Mouse (Mus musculus) E14TG2a.4 (cell line): ENCODE data around the gene Plcxd2.

ENCODE experiments used
- H3K27me3 ChIP-seq: 2 replicates; pipeline ENCODE4 v1.6.1; 2014; ENCODE audit warnings: low read length, control low read depth; ENCODE audit not compliant: insufficient read depth
- H3K36me3 ChIP-seq: 2 replicates; pipeline ENCODE4 v1.6.1; 2014; ENCODE audit warnings: low read length, control low read depth; ENCODE audit not compliant: insufficient read depth
- H3K4me1 ChIP-seq: replicated peaks from 2 replicates; pipeline ENCODE4 v1.6.1; 2014; ENCODE audit warnings: low read depth, low read length, control low read depth
- H3K4me3 ChIP-seq: replicated peaks from 2 replicates; pipeline ENCODE4 v1.5.1; 2014; ENCODE audit warnings: mild to moderate bottlenecking, low read length
- H3K9me3 ChIP-seq: 2 replicates; pipeline ENCODE4 v1.6.1; 2014; ENCODE audit warnings: low read length, control low read depth
- CTCF ChIP-seq: conservative IDR thresholded peaks from 2 replicates; pipeline ENCODE4 v1.5.1; 2014; ENCODE audit warnings: low read length
- NANOG ChIP-seq: IDR thresholded peaks from 2 replicates; pipeline ENCODE4 v1.6.1; 2014; ENCODE audit warnings: borderline replicate concordance, low read length, mixed read lengths
- POU5F1 ChIP-seq: IDR thresholded peaks from 2 replicates; pipeline ENCODE4 v1.6.1; 2014; ENCODE audit warnings: low read length, borderline replicate concordance

The Plcxd2 gene

GRCm38 (mm10) chr16:45926875-45927274 lies 83.1 kb downstream of the Plcxd2 start:
- H3K36me3 ChIP-seq: no peaks in the 10 kb centered on the region

GRCm38 (mm10) chr16:45923731-45924424 lies 86.1 kb downstream of the Plcxd2 start:
- no peak for TF ChIP-seq CTCF
- TF ChIP-seq POU5F1: no peak
- no peak for TF ChIP-seq NANOG
- Histone ChIP-seq H3K36me3 (no peaks in the 10 kb centered on the region), H3K4me3 (no peak overlapping the region), H3K4me1 (no peaks in the 10 kb centered on the region), H3K27me3 (no peaks in the 10 kb centered on the region), H3K9me3 (no peaks in the 10 kb centered on the region)

More at GRCm38 (mm10) chr16:45926875-45927274, 83.1 kb downstream of the Plcxd2 start:
- Histone ChIP-seq H3K4me1 (no peaks in the 10 kb centered on the region), H3K27me3 (no peaks in the 10 kb centered on the region), H3K9me3 (no peaks in the 10 kb centered on the region), H3K4me3 (no peak overlapping the region)
- TF ChIP-seq CTCF (no peak), NANOG (no peak), POU5F1 (no peak)

- H3K27me3 ChIP-seq: no peaks in the 10 kb centered on the region
- no peak overlapping the region for H3K4me3 ChIP-seq
- no peak for TF ChIP-seq POU5F1
- no peak for TF ChIP-seq CTCF
- no peak for TF ChIP-seq NANOG
- H3K4me1 ChIP-seq: no peaks in the 10 kb centered on the region
- H3K36me3 ChIP-seq: no peaks in the 10 kb centered on the region
- no peaks in the 10 kb centered on the region for H3K9me3 ChIP-seq
Observed at GRCm38 (mm10) chr16:45922546-45923229, 87.3 kb downstream of the Plcxd2 start.

- H3K4me1 ChIP-seq: no peaks in the 10 kb centered on the region
- H3K4me3 ChIP-seq: no peak overlapping the region
- TF ChIP-seq POU5F1 (no peak), CTCF (no peak), NANOG (no peak)
- H3K36me3 ChIP-seq: no peaks in the 10 kb centered on the region
- no peaks in the 10 kb centered on the region for H3K27me3 ChIP-seq
- H3K9me3 ChIP-seq: no peaks in the 10 kb centered on the region
Observed at GRCm38 (mm10) chr16:45919572-45919971, 90.4 kb downstream of the Plcxd2 start.
